Mouse (Mus musculus): ENCODE measurements at regions not wholly inside any gene's neighbourhood (a gene's known extent, or its start where the extent isn't known, plus 50 kb on each side); places are given as distances from the start of the nearest gene placed in this dataset.
A peak's percentile ranks its signal among the peaks of the same experiment; 100 is the strongest.

GRCm38 (mm10) chr14:88410722-88411437 is 60.3 kb downstream of the Pcdh20 start:
- DNase-seq (ENCODE audit: low spot score) = no peak
- H3K4me1 ChIP-seq (replicated peaks; ENCODE audit: control insufficient read depth, insufficient read depth, low read length) = no peaks in the 10 kb centered on the region
- 80% methylated on average over 1 of the region's 1 CpGs for whole genome bisulfite sequencing
- H3K36me3 ChIP-seq (ENCODE audit: control insufficient read depth, insufficient read depth, low read length) = no peaks in the 10 kb centered on the region
- no peaks in the 10 kb centered on the region for H3K27me3 ChIP-seq (ENCODE audit: control insufficient read depth, insufficient read depth, low read length)
- no peak overlapping the region for H3K4me3 ChIP-seq (ENCODE audit: low read depth, low read length)
- no peak overlapping the region for H3K27ac ChIP-seq (ENCODE audit: low read depth, low read length)
- no peak overlapping the region for H3K4me2 ChIP-seq (ENCODE audit: low read depth, low read length, severe bottlenecking)
- H3K9ac ChIP-seq (ENCODE audit: low read length) = no peak overlapping the region
- peak; percentile 46; the same call in 1 of the 2 replicates for ATAC-seq (replicated peaks; ENCODE audit: low FRiP score)
- no peaks in the 10 kb centered on the region for H3K9me3 ChIP-seq (ENCODE audit: control insufficient read depth, low read length)

DNA sequence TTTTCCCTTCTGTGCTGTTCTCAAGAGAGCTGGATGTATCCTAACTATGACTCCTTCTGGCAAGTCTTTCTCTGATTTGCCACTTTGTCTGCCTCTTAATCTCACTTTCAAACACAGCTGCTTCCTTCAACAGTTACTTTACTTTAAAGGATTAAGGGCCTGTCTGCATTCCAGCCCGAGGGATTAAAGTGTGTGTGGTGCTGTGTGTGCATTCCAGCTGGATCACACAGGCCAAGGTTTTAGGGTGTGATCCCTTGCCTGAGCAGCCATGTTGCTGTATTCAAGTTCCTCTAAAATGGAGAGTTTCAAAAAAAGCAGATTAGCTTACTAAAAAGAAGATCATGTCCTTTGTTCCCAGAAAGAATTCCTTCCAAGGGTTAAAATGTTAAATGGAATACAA is 71.9 kb downstream of the Pcdh20 start:
- Histone ChIP-seq H3K36me3 (ENCODE audit: control insufficient read depth, insufficient read depth, low read length) (no peaks in the 10 kb centered on the region), H3K27me3 (ENCODE audit: control insufficient read depth, insufficient read depth, low read length) (no peaks in the 10 kb centered on the region), H3K9ac (ENCODE audit: low read length) (no peak overlapping the region), H3K4me2 (ENCODE audit: low read depth, low read length, severe bottlenecking) (no peak overlapping the region), H3K27ac (ENCODE audit: low read depth, low read length) (no peak overlapping the region), H3K4me3 (ENCODE audit: low read depth, low read length) (no peak overlapping the region), H3K9me3 (ENCODE audit: control insufficient read depth, low read length) (no peaks in the 10 kb centered on the region), H3K4me1 (replicated peaks; ENCODE audit: control insufficient read depth, insufficient read depth, low read length) (no peaks in the 10 kb centered on the region)
- no peak for DNase-seq (ENCODE audit: low spot score)
- 14% methylated on average over 1 of the region's 1 CpGs for WGBS
- ATAC-seq (replicated peaks; ENCODE audit: low FRiP score) = no peak; the same call in 1 of the 2 replicates

DNA sequence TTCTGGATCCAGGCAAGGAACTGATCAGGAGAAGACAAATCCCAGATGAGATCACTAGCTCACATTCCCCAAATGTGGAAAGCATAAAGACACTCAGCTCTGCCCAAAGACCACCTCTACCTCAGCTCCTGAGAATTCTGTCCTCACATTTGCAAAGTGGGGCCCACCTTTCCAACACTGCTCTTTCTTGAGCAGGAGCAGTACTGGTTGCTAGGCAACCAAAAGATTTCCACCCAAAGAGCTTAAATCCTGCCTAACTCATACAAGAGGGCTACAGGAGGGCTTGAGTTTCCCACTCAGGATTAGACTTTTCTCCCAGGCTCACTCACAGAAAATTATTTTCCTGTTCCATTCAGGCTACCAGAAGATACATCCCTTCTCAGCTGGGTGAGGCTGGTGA is 74.0 kb downstream of the Pcdh20 start:
- no peak overlapping the region for H3K4me2 ChIP-seq (ENCODE audit: low read depth, low read length, severe bottlenecking)
- H3K9me3 ChIP-seq (ENCODE audit: control insufficient read depth, low read length) = no peaks in the 10 kb centered on the region
- no peaks in the 10 kb centered on the region for H3K4me1 ChIP-seq (replicated peaks; ENCODE audit: control insufficient read depth, insufficient read depth, low read length)
- ATAC-seq (replicated peaks; ENCODE audit: low FRiP score) = peak; percentile 35; the same call in 1 of the 2 replicates
- no peak for DNase-seq (ENCODE audit: low spot score)
- H3K9ac ChIP-seq (ENCODE audit: low read length) = no peak overlapping the region
- H3K36me3 ChIP-seq (ENCODE audit: control insufficient read depth, insufficient read depth, low read length) = no peaks in the 10 kb centered on the region
- H3K4me3 ChIP-seq (ENCODE audit: low read depth, low read length) = no peak overlapping the region
- H3K27me3 ChIP-seq (ENCODE audit: control insufficient read depth, insufficient read depth, low read length) = no peaks in the 10 kb centered on the region
- no peak overlapping the region for H3K27ac ChIP-seq (ENCODE audit: low read depth, low read length)

- Histone ChIP-seq H3K4me3 (ENCODE audit: low read depth, low read length) (no peak overlapping the region), H3K9ac (ENCODE audit: low read length) (no peak overlapping the region), H3K27me3 (ENCODE audit: control insufficient read depth, insufficient read depth, low read length) (no peaks in the 10 kb centered on the region), H3K4me2 (ENCODE audit: low read depth, low read length, severe bottlenecking) (no peak overlapping the region), H3K27ac (ENCODE audit: low read depth, low read length) (no peak overlapping the region), H3K9me3 (ENCODE audit: control insufficient read depth, low read length) (no peaks in the 10 kb centered on the region), H3K4me1 (replicated peaks; ENCODE audit: control insufficient read depth, insufficient read depth, low read length) (no peaks in the 10 kb centered on the region), H3K36me3 (ENCODE audit: control insufficient read depth, insufficient read depth, low read length) (no peaks in the 10 kb centered on the region)
- no peak for ATAC-seq (replicated peaks; ENCODE audit: low FRiP score)
- 80% methylated on average over 4 of the region's 4 CpGs for WGBS
- no peak for DNase-seq (ENCODE audit: low spot score)
Observed at GRCm38 (mm10) chr14:88395016-88395415, 76.2 kb downstream of the Pcdh20 start.

- WGBS = 85% methylated on average over 2 of the region's 2 CpGs
- H3K9ac ChIP-seq (ENCODE audit: low read length) = no peak overlapping the region
- no peaks in the 10 kb centered on the region for H3K36me3 ChIP-seq (ENCODE audit: control insufficient read depth, insufficient read depth, low read length)
- ATAC-seq (replicated peaks; ENCODE audit: low FRiP score) = no peak
- DNase-seq (ENCODE audit: low spot score) = no peak
- H3K27ac ChIP-seq (ENCODE audit: low read depth, low read length) = no peak overlapping the region
- H3K4me2 ChIP-seq (ENCODE audit: low read depth, low read length, severe bottlenecking) = no peak overlapping the region
- no peaks in the 10 kb centered on the region for H3K9me3 ChIP-seq (ENCODE audit: control insufficient read depth, low read length)
- no peaks in the 10 kb centered on the region for H3K4me1 ChIP-seq (replicated peaks; ENCODE audit: control insufficient read depth, insufficient read depth, low read length)
- H3K27me3 ChIP-seq (ENCODE audit: control insufficient read depth, insufficient read depth, low read length) = no peaks in the 10 kb centered on the region
- no peak overlapping the region for H3K4me3 ChIP-seq (ENCODE audit: low read depth, low read length)
Observed at GRCm38 (mm10) chr14:88384553-88384952, 86.6 kb downstream of the Pcdh20 start.

DNA sequence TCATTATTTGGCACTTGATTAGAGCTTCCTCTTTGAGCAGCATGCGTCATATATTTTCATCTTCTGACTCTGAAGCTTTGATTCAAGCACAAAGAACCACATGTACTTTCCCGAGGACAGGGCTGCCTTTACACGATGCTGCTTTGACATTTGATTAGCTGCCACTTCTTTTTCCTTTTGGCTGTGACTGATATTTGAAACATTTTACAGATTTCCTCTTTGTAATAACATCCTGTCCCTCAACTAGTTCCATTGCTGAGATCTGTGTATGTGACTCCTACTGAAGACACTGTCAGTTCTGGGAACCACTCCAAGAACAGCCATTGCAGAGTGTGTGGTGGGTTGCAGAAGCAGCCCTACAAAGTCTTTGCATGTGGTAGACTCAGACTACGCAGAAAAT is 124.0 kb downstream of the Pcdh20 start:
- Histone ChIP-seq H3K36me3 (ENCODE audit: control insufficient read depth, insufficient read depth, low read length) (no peaks in the 10 kb centered on the region), H3K4me1 (replicated peaks; ENCODE audit: control insufficient read depth, insufficient read depth, low read length) (no peaks in the 10 kb centered on the region), H3K4me2 (ENCODE audit: low read depth, low read length, severe bottlenecking) (no peak overlapping the region), H3K9ac (ENCODE audit: low read length) (no peak overlapping the region), H3K27ac (ENCODE audit: low read depth, low read length) (no peak overlapping the region), H3K4me3 (ENCODE audit: low read depth, low read length) (no peak overlapping the region), H3K9me3 (ENCODE audit: control insufficient read depth, low read length) (no peaks in the 10 kb centered on the region), H3K27me3 (ENCODE audit: control insufficient read depth, insufficient read depth, low read length) (no peaks in the 10 kb centered on the region)
- no peak for DNase-seq (ENCODE audit: low spot score)
- WGBS = 84% methylated on average over 4 of the region's 4 CpGs
- no peak for ATAC-seq (replicated peaks; ENCODE audit: low FRiP score)

- no peak overlapping the region for H3K4me2 ChIP-seq (ENCODE audit: low read depth, low read length, severe bottlenecking)
- no peak overlapping the region for H3K27ac ChIP-seq (ENCODE audit: low read depth, low read length)
- DNase-seq (ENCODE audit: low spot score) (no peak), ATAC-seq (replicated peaks; ENCODE audit: low FRiP score) (no peak)
- no peaks in the 10 kb centered on the region for H3K4me1 ChIP-seq (replicated peaks; ENCODE audit: control insufficient read depth, insufficient read depth, low read length)
- no peak overlapping the region for H3K9ac ChIP-seq (ENCODE audit: low read length)
- H3K36me3 ChIP-seq (ENCODE audit: control insufficient read depth, insufficient read depth, low read length) = no peaks in the 10 kb centered on the region
- WGBS = 66% methylated on average over 10 of the region's 10 CpGs
- H3K9me3 ChIP-seq (ENCODE audit: control insufficient read depth, low read length) = no peaks in the 10 kb centered on the region
- H3K4me3 ChIP-seq (ENCODE audit: low read depth, low read length) = no peak overlapping the region
- H3K27me3 ChIP-seq (ENCODE audit: control insufficient read depth, insufficient read depth, low read length) = no peaks in the 10 kb centered on the region
Observed at GRCm38 (mm10) chr14:88337304-88337703, 133.9 kb downstream of the Pcdh20 start.

- no peak overlapping the region for H3K9ac ChIP-seq (ENCODE audit: low read length)
- H3K4me3 ChIP-seq (ENCODE audit: low read depth, low read length) = no peak overlapping the region
- H3K4me2 ChIP-seq (ENCODE audit: low read depth, low read length, severe bottlenecking) = no peak overlapping the region
- ATAC-seq (replicated peaks; ENCODE audit: low FRiP score) (no peak), DNase-seq (ENCODE audit: low spot score) (no peak)
- no peaks in the 10 kb centered on the region for H3K4me1 ChIP-seq (replicated peaks; ENCODE audit: control insufficient read depth, insufficient read depth, low read length)
- H3K9me3 ChIP-seq (ENCODE audit: control insufficient read depth, low read length) = no peaks in the 10 kb centered on the region
- 94% methylated on average over 2 of the region's 2 CpGs for WGBS
- no peak overlapping the region for H3K27ac ChIP-seq (ENCODE audit: low read depth, low read length)
- no peaks in the 10 kb centered on the region for H3K36me3 ChIP-seq (ENCODE audit: control insufficient read depth, insufficient read depth, low read length)
- H3K27me3 ChIP-seq (ENCODE audit: control insufficient read depth, insufficient read depth, low read length) = no peaks in the 10 kb centered on the region
Observed at GRCm38 (mm10) chr14:88330613-88331012, 140.6 kb downstream of the Pcdh20 start.

- Histone ChIP-seq H3K4me2 (ENCODE audit: low read depth, low read length, severe bottlenecking) (no peak overlapping the region), H3K4me1 (replicated peaks; ENCODE audit: control insufficient read depth, insufficient read depth, low read length) (no peaks in the 10 kb centered on the region), H3K9me3 (ENCODE audit: control insufficient read depth, low read length) (no peaks in the 10 kb centered on the region), H3K9ac (ENCODE audit: low read length) (no peak overlapping the region), H3K36me3 (ENCODE audit: control insufficient read depth, insufficient read depth, low read length) (no peaks in the 10 kb centered on the region), H3K27me3 (ENCODE audit: control insufficient read depth, insufficient read depth, low read length) (no peaks in the 10 kb centered on the region), H3K27ac (ENCODE audit: low read depth, low read length) (no peak overlapping the region), H3K4me3 (ENCODE audit: low read depth, low read length) (no peak overlapping the region)
- WGBS = 88% methylated on average over 4 of the region's 4 CpGs
- DNase-seq (ENCODE audit: low spot score) = no peak
- no peak for ATAC-seq (replicated peaks; ENCODE audit: low FRiP score)
Observed at GRCm38 (mm10) chr14:88326411-88326810, 144.8 kb downstream of the Pcdh20 start.
